Mouse (Mus musculus): ENCODE measurements at regions not wholly inside any gene's neighbourhood (a gene's known extent, or its start where the extent isn't known, plus 50 kb on each side); places are given as distances from the start of the nearest gene placed in this dataset.

DNA sequence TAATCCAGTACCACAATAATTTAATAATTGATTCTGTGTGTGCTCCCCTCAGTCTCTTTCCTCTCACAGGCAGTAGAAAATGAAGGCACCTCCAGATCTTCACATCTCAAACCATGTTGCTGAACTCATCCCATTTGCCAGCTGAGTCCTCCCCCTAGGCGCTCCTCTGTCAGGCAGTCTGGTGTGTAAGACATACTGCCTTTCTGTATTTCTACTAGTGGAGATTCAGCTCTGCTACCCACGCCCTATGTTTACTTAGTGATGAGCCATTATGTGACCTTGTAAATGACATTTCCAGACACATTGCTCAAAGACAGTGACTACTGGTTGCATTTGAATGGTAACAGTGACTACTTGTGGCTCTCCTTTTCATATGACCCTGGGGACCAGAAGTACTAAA, 387.9 kb downstream of the Serpinb8 start:
- no peaks in the 10 kb centered on the region for H3K9me3 ChIP-seq (replicated peaks; ENCODE audit: control insufficient read depth, low read length)
- H3K36me3 ChIP-seq (replicated peaks; ENCODE audit: control insufficient read depth, insufficient read depth, low read depth, low read length), result no peaks in the 10 kb centered on the region
- no peaks in the 10 kb centered on the region for H3K27me3 ChIP-seq (ENCODE audit: control insufficient read depth, insufficient read depth, low read length)
- H3K4me3 ChIP-seq (ENCODE audit: low read depth, low read length), result no peak overlapping the region
- no peak for ATAC-seq (replicated peaks; ENCODE audit: insufficient number of reproducible peaks, low FRiP score, low TSS enrichment, low read depth)
- DNase-seq (ENCODE audit: low spot score), result no peak
- 51% methylated on average over 2 of the region's 2 CpGs for WGBS
- no peaks in the 10 kb centered on the region for H3K4me1 ChIP-seq (ENCODE audit: control insufficient read depth, insufficient read depth, low read length)
- no peak overlapping the region for H3K4me2 ChIP-seq (ENCODE audit: low read depth, low read length)
- H3K27ac ChIP-seq (replicated peaks; ENCODE audit: low read depth, low read length), result no peak overlapping the region
- H3K9ac ChIP-seq (replicated peaks; ENCODE audit: low read length), result no peak overlapping the region

- Histone ChIP-seq H3K9ac (replicated peaks; ENCODE audit: low read length) (no peak overlapping the region), H3K9me3 (replicated peaks; ENCODE audit: control insufficient read depth, low read length) (no peaks in the 10 kb centered on the region), H3K27ac (replicated peaks; ENCODE audit: low read depth, low read length) (no peak overlapping the region), H3K4me1 (ENCODE audit: control insufficient read depth, insufficient read depth, low read length) (no peaks in the 10 kb centered on the region), H3K4me2 (ENCODE audit: low read depth, low read length) (no peak overlapping the region), H3K4me3 (ENCODE audit: low read depth, low read length) (no peak overlapping the region), H3K27me3 (ENCODE audit: control insufficient read depth, insufficient read depth, low read length) (no peaks in the 10 kb centered on the region), H3K36me3 (replicated peaks; ENCODE audit: control insufficient read depth, insufficient read depth, low read depth, low read length) (no peaks in the 10 kb centered on the region)
- ATAC-seq (replicated peaks; ENCODE audit: insufficient number of reproducible peaks, low FRiP score, low TSS enrichment, low read depth) (no peak), DNase-seq (ENCODE audit: low spot score) (no peak)
- WGBS, result 20% methylated on average over 5 of the region's 5 CpGs
Measured at GRCm38 (mm10) chr1:107978411-107978810, 388.6 kb downstream of the Serpinb8 start.

- H3K36me3 ChIP-seq (replicated peaks; ENCODE audit: control insufficient read depth, insufficient read depth, low read depth, low read length), result no peaks in the 10 kb centered on the region
- DNase-seq (ENCODE audit: low spot score), result no peak
- H3K27me3 ChIP-seq (ENCODE audit: control insufficient read depth, insufficient read depth, low read length), result no peaks in the 10 kb centered on the region
- H3K27ac ChIP-seq (replicated peaks; ENCODE audit: low read depth, low read length), result no peak overlapping the region
- no peak overlapping the region for H3K4me2 ChIP-seq (ENCODE audit: low read depth, low read length)
- no peak overlapping the region for H3K9ac ChIP-seq (replicated peaks; ENCODE audit: low read length)
- no peak for ATAC-seq (replicated peaks; ENCODE audit: insufficient number of reproducible peaks, low FRiP score, low TSS enrichment, low read depth)
- H3K4me1 ChIP-seq (ENCODE audit: control insufficient read depth, insufficient read depth, low read length), result no peaks in the 10 kb centered on the region
- no peaks in the 10 kb centered on the region for H3K9me3 ChIP-seq (replicated peaks; ENCODE audit: control insufficient read depth, low read length)
- 83% methylated on average over 2 of the region's 2 CpGs for WGBS
- no peak overlapping the region for H3K4me3 ChIP-seq (ENCODE audit: low read depth, low read length)
Measured at GRCm38 (mm10) chr1:107985646-107986045, 395.8 kb downstream of the Serpinb8 start.

- DNase-seq (ENCODE audit: low spot score) (no peak), ATAC-seq (replicated peaks; ENCODE audit: insufficient number of reproducible peaks, low FRiP score, low TSS enrichment, low read depth) (no peak)
- H3K9ac ChIP-seq (replicated peaks; ENCODE audit: low read length), result no peak overlapping the region
Measured at GRCm38 (mm10) chr1:107988076-107988475, 398.3 kb downstream of the Serpinb8 start.

GRCm38 (mm10) chr1:107993013-107993412, 403.2 kb downstream of the Serpinb8 start:
- Histone ChIP-seq H3K36me3 (replicated peaks; ENCODE audit: control insufficient read depth, insufficient read depth, low read depth, low read length) (no peaks in the 10 kb centered on the region), H3K27me3 (ENCODE audit: control insufficient read depth, insufficient read depth, low read length) (no peaks in the 10 kb centered on the region), H3K4me1 (ENCODE audit: control insufficient read depth, insufficient read depth, low read length) (no peaks in the 10 kb centered on the region), H3K9ac (replicated peaks; ENCODE audit: low read length) (no peak overlapping the region), H3K4me3 (ENCODE audit: low read depth, low read length) (no peak overlapping the region), H3K4me2 (ENCODE audit: low read depth, low read length) (no peak overlapping the region), H3K9me3 (replicated peaks; ENCODE audit: control insufficient read depth, low read length) (no peaks in the 10 kb centered on the region), H3K27ac (replicated peaks; ENCODE audit: low read depth, low read length) (no peak overlapping the region)
- ATAC-seq (replicated peaks; ENCODE audit: insufficient number of reproducible peaks, low FRiP score, low TSS enrichment, low read depth) (no peak), DNase-seq (ENCODE audit: low spot score) (no peak)
- 86% methylated on average over 4 of the region's 4 CpGs for WGBS

More at GRCm38 (mm10) chr1:107988076-107988475, 398.3 kb downstream of the Serpinb8 start:
- Histone ChIP-seq H3K4me2 (ENCODE audit: low read depth, low read length) (no peak overlapping the region), H3K27me3 (ENCODE audit: control insufficient read depth, insufficient read depth, low read length) (no peaks in the 10 kb centered on the region), H3K4me3 (ENCODE audit: low read depth, low read length) (no peak overlapping the region), H3K4me1 (ENCODE audit: control insufficient read depth, insufficient read depth, low read length) (no peaks in the 10 kb centered on the region), H3K9me3 (replicated peaks; ENCODE audit: control insufficient read depth, low read length) (no peaks in the 10 kb centered on the region), H3K36me3 (replicated peaks; ENCODE audit: control insufficient read depth, insufficient read depth, low read depth, low read length) (no peaks in the 10 kb centered on the region), H3K27ac (replicated peaks; ENCODE audit: low read depth, low read length) (no peak overlapping the region)
- WGBS, result 25% methylated on average over 4 of the region's 4 CpGs

GRCm38 (mm10) chr1:108023721-108024353, 434.0 kb downstream of the Serpinb8 start:
- Histone ChIP-seq H3K27ac (replicated peaks; ENCODE audit: low read depth, low read length) (no peak overlapping the region), H3K4me2 (ENCODE audit: low read depth, low read length) (no peak overlapping the region), H3K4me1 (ENCODE audit: control insufficient read depth, insufficient read depth, low read length) (no peaks in the 10 kb centered on the region), H3K27me3 (ENCODE audit: control insufficient read depth, insufficient read depth, low read length) (no peaks in the 10 kb centered on the region), H3K9me3 (replicated peaks; ENCODE audit: control insufficient read depth, low read length) (no peaks in the 10 kb centered on the region), H3K36me3 (replicated peaks; ENCODE audit: control insufficient read depth, insufficient read depth, low read depth, low read length) (no peaks in the 10 kb centered on the region), H3K4me3 (ENCODE audit: low read depth, low read length) (no peak overlapping the region), H3K9ac (replicated peaks; ENCODE audit: low read length) (no peak overlapping the region)
- ATAC-seq (replicated peaks; ENCODE audit: insufficient number of reproducible peaks, low FRiP score, low TSS enrichment, low read depth), result no peak
- WGBS, result 56% methylated on average over 5 of the region's 5 CpGs
- DNase-seq (ENCODE audit: low spot score), result no peak

DNA sequence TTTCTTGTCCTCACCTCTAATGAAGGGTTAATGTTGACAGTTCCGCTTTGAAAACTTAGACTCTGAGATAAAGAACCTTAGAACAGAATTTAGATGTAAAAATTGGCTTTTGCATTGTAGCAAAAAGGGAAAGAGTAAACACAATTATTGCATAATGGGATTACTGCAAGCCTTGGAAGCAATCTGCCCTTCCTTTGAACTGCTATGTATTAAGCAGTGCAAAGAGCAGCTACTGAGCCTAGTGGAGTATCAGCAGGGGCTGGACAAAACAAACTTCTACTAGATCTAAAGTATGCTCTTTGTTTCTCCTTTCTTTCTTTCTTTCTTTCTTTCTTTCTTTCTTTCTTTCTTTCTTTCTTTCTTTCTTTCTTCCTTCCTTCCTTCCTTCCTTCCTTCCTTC, 434.9 kb downstream of the Serpinb8 start:
- 64% methylated on average over 1 of the region's 1 CpGs for WGBS
- ATAC-seq (replicated peaks; ENCODE audit: insufficient number of reproducible peaks, low FRiP score, low TSS enrichment, low read depth) (no peak), DNase-seq (ENCODE audit: low spot score) (no peak)
- no peaks in the 10 kb centered on the region for H3K27me3 ChIP-seq (ENCODE audit: control insufficient read depth, insufficient read depth, low read length)
- H3K27ac ChIP-seq (replicated peaks; ENCODE audit: low read depth, low read length), result no peak overlapping the region
- no peaks in the 10 kb centered on the region for H3K36me3 ChIP-seq (replicated peaks; ENCODE audit: control insufficient read depth, insufficient read depth, low read depth, low read length)
- H3K9ac ChIP-seq (replicated peaks; ENCODE audit: low read length), result no peak overlapping the region
- no peaks in the 10 kb centered on the region for H3K4me1 ChIP-seq (ENCODE audit: control insufficient read depth, insufficient read depth, low read length)
- H3K4me3 ChIP-seq (ENCODE audit: low read depth, low read length), result no peak overlapping the region
- H3K4me2 ChIP-seq (ENCODE audit: low read depth, low read length), result no peak overlapping the region
- no peaks in the 10 kb centered on the region for H3K9me3 ChIP-seq (replicated peaks; ENCODE audit: control insufficient read depth, low read length)

DNA sequence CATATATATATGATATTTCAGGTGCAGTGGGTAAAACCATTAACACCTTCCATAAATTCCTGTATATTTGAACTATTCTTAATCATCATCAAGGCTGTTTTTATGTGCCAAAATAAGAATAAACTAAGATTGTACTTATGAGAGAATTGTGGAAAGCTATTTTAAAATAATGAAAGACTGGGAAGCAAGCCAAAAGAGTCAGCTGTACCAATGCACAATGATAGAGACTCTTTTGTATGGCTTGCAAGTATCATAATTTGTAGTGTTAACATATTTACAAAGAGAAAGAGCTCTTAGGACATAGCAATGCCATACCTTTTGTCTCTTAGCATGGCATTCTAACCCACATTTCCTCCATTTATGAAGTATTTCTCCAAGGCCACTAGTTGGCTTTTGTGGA, 436.7 kb downstream of the Serpinb8 start:
- Histone ChIP-seq H3K4me1 (ENCODE audit: control insufficient read depth, insufficient read depth, low read length) (no peaks in the 10 kb centered on the region), H3K9ac (replicated peaks; ENCODE audit: low read length) (no peak overlapping the region), H3K9me3 (replicated peaks; ENCODE audit: control insufficient read depth, low read length) (no peaks in the 10 kb centered on the region), H3K4me2 (ENCODE audit: low read depth, low read length) (no peak overlapping the region), H3K27ac (replicated peaks; ENCODE audit: low read depth, low read length) (no peak overlapping the region), H3K27me3 (ENCODE audit: control insufficient read depth, insufficient read depth, low read length) (no peaks in the 10 kb centered on the region), H3K4me3 (ENCODE audit: low read depth, low read length) (no peak overlapping the region), H3K36me3 (replicated peaks; ENCODE audit: control insufficient read depth, insufficient read depth, low read depth, low read length) (no peaks in the 10 kb centered on the region)
- no peak for ATAC-seq (replicated peaks; ENCODE audit: insufficient number of reproducible peaks, low FRiP score, low TSS enrichment, low read depth)
- DNase-seq (ENCODE audit: low spot score), result no peak
